Mouse (Mus musculus): ENCODE measurements at regions not wholly inside any gene's neighbourhood (a gene's known extent, or its start where the extent isn't known, plus 50 kb on each side); places are given as distances from the start of the nearest gene placed in this dataset.

GRCm38 (mm10) chr3:39952556-39952955 is 578.5 kb upstream of the Intu start:
- no peak for DNase-seq

GRCm38 (mm10) chr3:39961836-39962640 is 569.0 kb upstream of the Intu start:
- DNase-seq = no peak

GRCm38 (mm10) chr3:39965431-39965830 is 565.7 kb upstream of the Intu start:
- DNase-seq = no peak

- DNase-seq = no peak
Observed at GRCm38 (mm10) chr3:39966390-39966789, 564.7 kb upstream of the Intu start.

GRCm38 (mm10) chr3:39976937-39977336 is 554.1 kb upstream of the Intu start:
- no peak for DNase-seq

GRCm38 (mm10) chr3:39978916-39979679 is 552.0 kb upstream of the Intu start:
- DNase-seq = no peak

GRCm38 (mm10) chr3:39982656-39983055 is 548.4 kb upstream of the Intu start:
- no peak for DNase-seq

- DNase-seq = no peak
Observed at GRCm38 (mm10) chr3:39987710-39988109, 543.4 kb upstream of the Intu start.

GRCm38 (mm10) chr3:39998628-39999027 is 532.5 kb upstream of the Intu start:
- peak; percentile 81 to 86 for DNase-seq

GRCm38 (mm10) chr3:39999846-40000245 is 531.2 kb upstream of the Intu start:
- DNase-seq = no peak

- DNase-seq = no peak
Observed at GRCm38 (mm10) chr3:40002838-40003237, 528.2 kb upstream of the Intu start.

- DNase-seq = no peak
Observed at GRCm38 (mm10) chr3:40010051-40010450, 521.0 kb upstream of the Intu start.

GRCm38 (mm10) chr3:40021682-40022081 is 509.4 kb upstream of the Intu start:
- no peak for DNase-seq

- DNase-seq = no peak
Observed at GRCm38 (mm10) chr3:40027713-40028112, 503.4 kb upstream of the Intu start.

- DNase-seq = no peak
Observed at GRCm38 (mm10) chr3:40036177-40036576, 494.9 kb upstream of the Intu start.

GRCm38 (mm10) chr3:40049721-40050120 is 481.4 kb upstream of the Intu start:
- DNase-seq = no peak

- DNase-seq = no peak
Observed at GRCm38 (mm10) chr3:40058281-40058680, 472.8 kb upstream of the Intu start.

- DNase-seq = no peak
Observed at GRCm38 (mm10) chr3:40058719-40059420, 472.2 kb upstream of the Intu start.

- DNase-seq = peak; percentile 6 to 22
Observed at GRCm38 (mm10) chr3:40070137-40070667, 460.9 kb upstream of the Intu start.

GRCm38 (mm10) chr3:40076824-40077223 is 454.3 kb upstream of the Intu start:
- peak; percentile 22 to 31 for DNase-seq

GRCm38 (mm10) chr3:40085116-40085515 is 446.0 kb upstream of the Intu start:
- DNase-seq = no peak

- DNase-seq = no peak
Observed at GRCm38 (mm10) chr3:40091773-40092343, 439.2 kb upstream of the Intu start.

Measured in cerebellum, postnatal 10 days (tissue).